Mouse (Mus musculus): Measurements from ENCODE around the gene Sema3e.

Gene Sema3e

GRCm38 (mm10) chr5:14025205-14026124 is at the start of gene Sema3e:
TSS of gene Sema3e (plus strand) at chr5:14025276.
- peak; percentile 7 for DNase-seq (ENCODE audit: low spot score)

GRCm38 (mm10) chr5:13977576-13977975 is 47.5 kb upstream of the Sema3e start:
- no peak for DNase-seq (ENCODE audit: low spot score)

- no peak for DNase-seq (ENCODE audit: low spot score)
Measured at GRCm38 (mm10) chr5:13979156-13979555, 45.9 kb upstream of the Sema3e start.

- DNase-seq (ENCODE audit: low spot score): no peak
Measured at GRCm38 (mm10) chr5:13982417-13983054, 42.5 kb upstream of the Sema3e start.

GRCm38 (mm10) chr5:13983608-13984007 is 41.5 kb upstream of the Sema3e start:
- DNase-seq (ENCODE audit: low spot score): no peak

GRCm38 (mm10) chr5:13985669-13986068 is 39.4 kb upstream of the Sema3e start:
- no peak for DNase-seq (ENCODE audit: low spot score)

- DNase-seq (ENCODE audit: low spot score): no peak
Measured at GRCm38 (mm10) chr5:13987123-13987522, 38.0 kb upstream of the Sema3e start.

GRCm38 (mm10) chr5:13988023-13988422 is 37.1 kb upstream of the Sema3e start:
- DNase-seq (ENCODE audit: low spot score): no peak

GRCm38 (mm10) chr5:13992734-13993396 is 32.2 kb upstream of the Sema3e start:
- no peak for DNase-seq (ENCODE audit: low spot score)

GRCm38 (mm10) chr5:14028341-14028740 is 3.3 kb downstream of the Sema3e start:
- DNase-seq (ENCODE audit: low spot score): no peak

- DNase-seq (ENCODE audit: low spot score): no peak
Measured at GRCm38 (mm10) chr5:14030796-14031195, 5.7 kb downstream of the Sema3e start.

- no peak for DNase-seq (ENCODE audit: low spot score)
Measured at GRCm38 (mm10) chr5:14032056-14032455, 7.0 kb downstream of the Sema3e start.

- no peak for DNase-seq (ENCODE audit: low spot score)
Measured at GRCm38 (mm10) chr5:14033302-14033701, 8.2 kb downstream of the Sema3e start.

GRCm38 (mm10) chr5:14038813-14039496 is 13.9 kb downstream of the Sema3e start:
- DNase-seq (ENCODE audit: low spot score): no peak

- no peak for DNase-seq (ENCODE audit: low spot score)
Measured at GRCm38 (mm10) chr5:14040208-14040607, 15.1 kb downstream of the Sema3e start.

- no peak for DNase-seq (ENCODE audit: low spot score)
Measured at GRCm38 (mm10) chr5:14043116-14043515, 18.0 kb downstream of the Sema3e start.

- no peak for DNase-seq (ENCODE audit: low spot score)
Measured at GRCm38 (mm10) chr5:14043983-14044382, 18.9 kb downstream of the Sema3e start.

GRCm38 (mm10) chr5:14048660-14049059 is 23.6 kb downstream of the Sema3e start:
- no peak for DNase-seq (ENCODE audit: low spot score)

- DNase-seq (ENCODE audit: low spot score): no peak
Measured at GRCm38 (mm10) chr5:14054472-14054871, 29.4 kb downstream of the Sema3e start.

GRCm38 (mm10) chr5:14059895-14060553 is 34.9 kb downstream of the Sema3e start:
- DNase-seq (ENCODE audit: low spot score): no peak

- DNase-seq (ENCODE audit: low spot score): no peak
Measured at GRCm38 (mm10) chr5:14062918-14063481, 37.9 kb downstream of the Sema3e start.

All from left cerebral cortex, adult 11 months (tissue).